Comparison of ENCODE assay signal across 8 mouse cellular contexts in genomic region chr3:106721397-106722027, GRCm38 (mm10). TPM values are rescaled to one million over a fixed set of nuclear protein-coding genes. Genes with fewer than 3 reads are reported as not detected.
DNase-seq lines count a peak whose midpoint lies in the region; ATAC-seq and TF ChIP-seq lines count a peak whose summit lies in the region.

No protein-coding gene starts in this region.

- H3K27ac ChIP-seq in ES-E14 (ENCODE audit: insufficient read depth, low read depth, low read length, poor library complexity, severe bottlenecking) = peak overlapping the region; percentile 91
- peak overlapping the region; percentile 96 for H3K27ac ChIP-seq in forebrain, embryonic 15.5 days (replicated peaks)

- TF ChIP-seq CTCF in lung, adult 2 months (IDR thresholded peaks at IDR 0.05; ENCODE audit: insufficient read depth, low read length) = no peak

- TF ChIP-seq POLR2A in lung, adult 2 months (IDR thresholded peaks at IDR 0.05; ENCODE audit: borderline replicate concordance, extremely low read depth, low read depth, low read length) = peak; percentile 79; the same call in 1 of the 2 replicates

- H3K4me2 ChIP-seq in forebrain, embryonic 15.5 days (replicated peaks) = peak overlapping the region; percentile 61

- intact Hi-C loops in heart, postnatal 25 days (cut with DNase I) = loop anchor here (5.0 kb wide), 1 partner anchor 174 kb away; the partner anchor contains the start of genes Cept1 and Dram2

- H3K4me3 ChIP-seq in ES-E14 (ENCODE audit: insufficient read depth in 1 of 2, low read depth in 1 of 2, low read length in 2 of 2, poor library complexity in 1 of 2, severe bottlenecking in 1 of 2) = peak overlapping the region; percentile 75 to 88
- peak overlapping the region; percentile 85 for H3K4me3 ChIP-seq in forebrain, embryonic 15.5 days
- peak overlapping the region; percentile 99 for H3K4me3 ChIP-seq in lung, adult 2 months (replicated peaks; ENCODE audit: extremely low read depth, low read depth, low read length)

- in situ Hi-C loops in ES-E14 (cut with MboI; ENCODE audit: low sequenced_read_pairs in 2 of 2, unreplicated experiment in 2 of 2) = no loop called here

- peak; percentile 99 for ATAC-seq in forebrain, embryonic 15.5 days (replicated peaks)
- peak; percentile 89 for ATAC-seq in neutrophil, adult 5-6 weeks (ENCODE audit: extremely low read depth, insufficient number of reproducible peaks, low FRiP score, poor library complexity, severe bottlenecking)

- no peaks in the 10 kb centered on the region; a peak in 1 of 4 replicates for H3K4me1 ChIP-seq in ES-E14 (ENCODE audit: control insufficient read depth in 2 of 2, insufficient read depth in 2 of 2, low read length in 2 of 2, poor library complexity in 1 of 2)
- H3K4me1 ChIP-seq in forebrain, embryonic 15.5 days = peaks cover 4% of the 10 kb centered on the region
- no peaks in the 10 kb centered on the region; the same call in 1 of the 2 replicates for H3K4me1 ChIP-seq in lung, adult 2 months (ENCODE audit: control insufficient read depth, insufficient read depth, low read length)

- WGBS in forebrain, embryonic 15.5 days = 2% methylated on average over 31 of the region's 31 CpGs
- WGBS in lung, adult 2 months = under 1% methylated on average over 31 of the region's 31 CpGs

- DNase-seq in ES-E14 (ENCODE audit: low read depth, low spot score) = peak; percentile 95
- DNase-seq in cerebellum, adult 11-12 months = peak; percentile 99
- peak; percentile 97 for DNase-seq in heart, postnatal 25 days (ENCODE audit: low spot score)
- peak; percentile 97 to 98 for DNase-seq in layer of hippocampus, adult 18-20 months (ENCODE audit: low spot score in 2 of 2)
- peak; percentile 93 for DNase-seq in lung, adult 2 months
- DNase-seq in thymus, adult 18-20 months = peak; percentile 94 to 98

- peak overlapping the region; percentile 88 for H3K9ac ChIP-seq in ES-E14 (ENCODE audit: insufficient read depth, low read depth, low read length, poor library complexity, severe bottlenecking)
- peak overlapping the region; percentile 70 for H3K9ac ChIP-seq in forebrain, embryonic 15.5 days (replicated peaks)

- no peaks in the 10 kb centered on the region for H3K36me3 ChIP-seq in ES-E14 (ENCODE audit: control insufficient read depth, insufficient read depth, low read length, poor library complexity, severe bottlenecking)
- H3K36me3 ChIP-seq in forebrain, embryonic 15.5 days = no peaks in the 10 kb centered on the region

- no peaks in the 10 kb centered on the region for H3K9me3 ChIP-seq in ES-E14 (ENCODE audit: control insufficient read depth, insufficient read depth, low read depth, low read length)
- H3K9me3 ChIP-seq in forebrain, embryonic 15.5 days = no peaks in the 10 kb centered on the region

- H3K27me3 ChIP-seq in forebrain, embryonic 15.5 days = 0 out of 2 replicates have a peak, but pooled peaks cover 3% of the 10 kb centered on the region

TF ChIP-seq in ES-E14, 5 proteins besides CTCF, POLR2A, EP300 and RAD21:
- TF ChIP-seq HCFC1 (IDR thresholded peaks at IDR 0.05; ENCODE audit: borderline replicate concordance, insufficient read depth, low read length) (no peak; the same call in 1 of the 2 replicates), ZNF384 (IDR thresholded peaks at IDR 0.05; ENCODE audit: low read depth, low read length) (no peak), CHD2 (IDR thresholded peaks at IDR 0.05; ENCODE audit: low read depth, low read length) (peak; percentile 63)

RNA-seq across cellular contexts. Expression of gene Lrif1, which starts 36.7 kb away (rescaled TPM):
- 12.0 and 14.9 TPM in 2 replicates for total RNA-seq in ES-E14 (2012; rRNA removed)
- polyA plus RNA-seq in forebrain, embryonic 15.5 days (2015; fragmentation: Nextera tagmentation; extraction: Ambion mirVana) = 19.5 and 20.0 TPM in 2 replicates
- 10 to 100 TPM; 11.7 to 13.6 TPM for total RNA-seq in heart, postnatal 25 days (2021)
- 10 to 100 TPM; 22.9 to 23.7 TPM for total RNA-seq in layer of hippocampus, adult 18-20 months (2021)
- polyA plus RNA-seq in lung, adult 2 months (2012; rRNA removed) = 2.3 and 2.5 TPM in 2 replicates
- total RNA-seq in neutrophil, adult 5-6 weeks (2017) = 90.7 and 106 TPM in 2 replicates

Comparison
In these comparisons a context has a peak if more than half of its experiments do, and no peak if none do; other contexts are left out.
1. Peak in every context shown above with its lines: DNase-seq, ATAC-seq, H3K4me3 ChIP-seq and H3K27ac ChIP-seq.